Mouse (Mus musculus) stomach, embryonic 16.5 days (tissue): ENCODE results near the gene Clgn. TPM values are rescaled to one million over a fixed set of nuclear protein-coding genes. Genes with fewer than 3 reads are reported as not detected.

Experiments
- ATAC-seq: fragments of 200-750 bp; cut with Nextera tagmentation; 2 replicates; pipeline ENCODE4 v1.8.0; 2017; ENCODE audit warnings: moderate number of reproducible peaks, moderate TSS enrichment; ENCODE audit not compliant: insufficient read depth, low FRiP score
- H3K27ac ChIP-seq: fragments of 300-500 bp; sonication (generic); 2 replicates; pipeline ENCODE4 v1.5.1; 2014; ENCODE audit warnings: low read length
- H3K27me3 ChIP-seq: fragments of 300-500 bp; sonication (generic); 2 replicates; pipeline ENCODE4 v1.6.1; 2014; ENCODE audit warnings: low read length, control low read depth, mixed read lengths; ENCODE audit not compliant: control insufficient read depth, insufficient read depth
- H3K36me3 ChIP-seq: fragments of 300-500 bp; sonication (generic); 2 replicates; pipeline ENCODE4 v1.6.1; 2014; ENCODE audit warnings: low read length; ENCODE audit not compliant: control insufficient read depth, insufficient read depth
- H3K4me1 ChIP-seq: fragments of 300-500 bp; sonication (generic); 2 replicates; pipeline ENCODE4 v1.6.1; 2014; ENCODE audit warnings: low read length, control low read depth, mixed read lengths; ENCODE audit not compliant: control insufficient read depth, insufficient read depth
- H3K4me2 ChIP-seq: fragments of 300-500 bp; sonication (generic); 2 replicates; pipeline ENCODE4 v1.6.1; 2014; ENCODE audit warnings: low read depth, low read length, mixed read lengths
- H3K4me3 ChIP-seq: fragments of 300-500 bp; sonication (generic); replicated peaks from 2 replicates; pipeline ENCODE4 v1.5.1; 2014; ENCODE audit warnings: mild to moderate bottlenecking, low read length
- H3K9ac ChIP-seq: fragments of 300-500 bp; sonication (generic); 2 replicates; pipeline ENCODE4 v1.6.1; 2014; ENCODE audit warnings: low read length
- H3K9me3 ChIP-seq: fragments of 300-500 bp; sonication (generic); replicated peaks from 2 replicates; pipeline ENCODE4 v1.6.1; 2016; ENCODE audit warnings: low read length, control low read depth; ENCODE audit not compliant: control insufficient read depth
- WGBS: fragments of 180-500 bp; shearing (Covaris S2); extraction: QIAGEN DNeasy Blood & Tissue Kit; methylation state at CpG from one replicate; pipeline ENCODE4 v1.1.7; 2014; 5-methylcytosine and 5-hydroxymethylcytosine counted together
- polyA plus RNA-seq: library from polyadenylated mRNA; unstranded; fragments of >200 nt; fragmentation: Nextera tagmentation; extraction: Ambion mirVana; gene quantifications from 2 replicates; pipeline ENCODE4 v1.2.1, GENCODE M21; 2015

Clgn gene
- polyA plus RNA-seq, 1 experiment from 2014 or later: 0.61 TPM

DNA sequence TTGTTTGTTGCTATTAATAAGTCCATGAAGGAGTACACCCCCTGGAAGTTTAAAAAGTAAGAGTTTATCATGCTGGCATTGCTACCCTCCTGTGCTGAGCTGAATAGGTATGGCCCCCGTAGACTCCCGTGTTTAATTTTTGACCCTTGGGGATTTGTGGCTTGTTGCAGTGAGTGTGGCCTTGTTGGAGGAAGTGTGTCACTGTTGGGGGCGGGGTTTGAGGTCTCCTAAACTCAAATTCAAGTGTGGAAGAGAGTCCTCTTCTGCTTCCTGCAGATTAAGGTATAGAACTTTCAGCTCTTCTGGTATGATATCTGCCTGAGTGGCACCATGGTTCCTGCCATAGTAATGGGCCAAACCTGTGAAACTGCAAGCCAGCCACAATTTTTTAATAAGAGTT, 69.9 kb downstream of the Clgn start:
- no peak for ATAC-seq
- H3K27ac ChIP-seq: no peak overlapping the region
- WGBS: 67% methylated on average over 3 of the region's 3 CpGs
- no peak overlapping the region for H3K9ac ChIP-seq
- H3K4me2 ChIP-seq: no peak overlapping the region
- H3K4me1 ChIP-seq: no peaks in the 10 kb centered on the region
- H3K36me3 ChIP-seq: no peaks in the 10 kb centered on the region
- no peak overlapping the region for H3K4me3 ChIP-seq
- H3K9me3 ChIP-seq: no peaks in the 10 kb centered on the region
- H3K27me3 ChIP-seq: no peaks in the 10 kb centered on the region

Other genes starting within 250 kb of the Clgn start
- 3.2 and 3.6 TPM in 2 replicates for gene Tbc1d9, start 224.5 kb upstream of the Clgn start, polyA plus RNA-seq
- gene Gm10645, start 223.7 kb upstream of the Clgn start, polyA plus RNA-seq: 1.5 and 2.2 TPM in 2 replicates
- gene Ucp1, start 99.5 kb upstream of the Clgn start, polyA plus RNA-seq: not detected in 2 replicates
- 14.6 and 16.6 TPM in 2 replicates for gene Elmod2, start 57.4 kb upstream of the Clgn start, polyA plus RNA-seq
- gene Mgat4d, start 41.4 kb upstream of the Clgn start, polyA plus RNA-seq: not detected in 2 replicates
- 88.7 and 98.3 TPM in 2 replicates for gene Scoc, start 68.5 kb downstream of the Clgn start, polyA plus RNA-seq
- gene Olfr370, start 145.9 kb downstream of the Clgn start, polyA plus RNA-seq: not detected in 2 replicates
- gene Ndufb7, start 176.8 kb downstream of the Clgn start, polyA plus RNA-seq: 285 and 326 TPM in 2 replicates
- gene Tecr, start 218.1 kb downstream of the Clgn start, polyA plus RNA-seq: 503 and 554 TPM in 2 replicates
- 69.6 and 74.3 TPM in 2 replicates for gene Dnajb1, start 218.3 kb downstream of the Clgn start, polyA plus RNA-seq